Mouse (Mus musculus) spleen, adult 2 months (tissue): Measurements from ENCODE around the gene Epb41l4b.

Source experiments
- CTCF ChIP-seq: fragments of 200-500 bp; IDR thresholded peaks from 2 replicates; pipeline ENCODE4 v1.5.1; 2011; ENCODE audit warnings: mild to moderate bottlenecking, inconsistent platforms; ENCODE audit not compliant: insufficient read depth, insufficient read length, insufficient replicate concordance; ENCODE audit errors: extremely low read depth
- POLR2A ChIP-seq: fragments of 200-500 bp; IDR thresholded peaks from 2 replicates; pipeline ENCODE4 v1.6.1; 2011; ENCODE audit warnings: low read depth, low read length, inconsistent platforms

GRCm38 (mm10) chr4:57031440-57031839 lies 111.8 kb downstream of the Epb41l4b start:
- no peak for TF ChIP-seq CTCF
- no peak for TF ChIP-seq POLR2A
